Mouse (Mus musculus) heart, embryonic 10.5 days (tissue): ENCODE results near the gene Armh1. TPM values are rescaled to one million over a fixed set of nuclear protein-coding genes. Genes with fewer than 3 reads are reported as not detected.

Source experiments
- polyA plus RNA-seq: library from polyadenylated mRNA; unstranded; fragments of >200 nt; fragmentation: Nextera tagmentation; extraction: Ambion mirVana; gene quantifications from 2 replicates; pipeline ENCODE4 v1.2.1, GENCODE M21; 2016

Armh1 gene
- polyA plus RNA-seq, 1 experiment from 2014 or later = 0.20 TPM

Other genes starting within 250 kb of the Armh1 start
- 40.6 and 54.8 TPM in 2 replicates for gene Eif2b3, start 232.7 kb downstream of the Armh1 start, polyA plus RNA-seq
- 2.9 and 3.5 TPM in 2 replicates for gene Ptch2, start 156.1 kb downstream of the Armh1 start, polyA plus RNA-seq
- gene Btbd19, start 126.4 kb downstream of the Armh1 start, polyA plus RNA-seq = 2.5 and 4.9 TPM in 2 replicates
- not detected in 2 replicates for gene Tctex1d4, start 125.3 kb downstream of the Armh1 start, polyA plus RNA-seq
- gene Plk3, start 118.2 kb downstream of the Armh1 start, polyA plus RNA-seq = 1.5 and 2.4 TPM in 2 replicates
- 638 and 783 TPM in 2 replicates for gene Rps8, start 95.9 kb downstream of the Armh1 start, polyA plus RNA-seq
- 55.1 and 68.7 TPM in 2 replicates for gene Kif2c, start 69.5 kb downstream of the Armh1 start, polyA plus RNA-seq
- 11.0 and 14.4 TPM in 2 replicates for gene Tmem53, start 174 bp downstream of the Armh1 start, polyA plus RNA-seq
- gene Rnf220, start 244.9 kb upstream of the Armh1 start, polyA plus RNA-seq = 56.5 and 76.1 TPM in 2 replicates